Mouse (Mus musculus): ENCODE measurements around the gene Mmp3. TPM values are rescaled to one million over a fixed set of nuclear protein-coding genes. Genes with fewer than 3 reads are reported as not detected.

The Mmp3 gene
- not detected in 2 replicates for polyA plus RNA-seq (2012; rRNA removed)

GRCm38 (mm10) chr9:7445522-7445921 is at the start of gene Mmp3:
TSS of gene Mmp3 (plus strand) at chr9:7445822.

GRCm38 (mm10) chr9:7502051-7502450 is 56.4 kb downstream of the Mmp3 start, which contains the start of gene Mmp10:
TSS of gene Mmp10 (plus strand) at chr9:7502352.

Other genes starting within 250 kb of the Mmp3 start
- gene Mmp13, start 173.3 kb upstream of the Mmp3 start, polyA plus RNA-seq (2012; rRNA removed) = 0.08 and 0.09 TPM in 2 replicates
- 0.05 and 0.09 TPM in 2 replicates for gene Mmp12, start 101.4 kb upstream of the Mmp3 start, polyA plus RNA-seq (2012; rRNA removed)
- not detected in 2 replicates for gene Mmp1b, start 57.8 kb upstream of the Mmp3 start, polyA plus RNA-seq (2012; rRNA removed)
- not detected in 2 replicates for gene Mmp10, start 56.5 kb downstream of the Mmp3 start, polyA plus RNA-seq (2012; rRNA removed)
- gene Mmp8, start 112.6 kb downstream of the Mmp3 start, polyA plus RNA-seq (2012; rRNA removed) = 0.95 and 0.99 TPM in 2 replicates
- gene Mmp27, start 125.6 kb downstream of the Mmp3 start, polyA plus RNA-seq (2012; rRNA removed) = 0.15 and 0.29 TPM in 2 replicates
- gene Mmp20, start 182.4 kb downstream of the Mmp3 start, polyA plus RNA-seq (2012; rRNA removed) = not detected in 2 replicates
- gene Mmp7, start 246.3 kb downstream of the Mmp3 start, polyA plus RNA-seq (2012; rRNA removed) = not detected in 2 replicates

All from liver, embryonic 14 days (tissue).